Mouse (Mus musculus): ENCODE measurements at regions not wholly inside any gene's neighbourhood (a gene's known extent, or its start where the extent isn't known, plus 50 kb on each side); places are given as distances from the start of the nearest gene placed in this dataset.

- WGBS, result 81% methylated on average over 3 of the region's 3 CpGs
- H3K36me3 ChIP-seq (ENCODE audit: control insufficient read depth, insufficient read depth), result no peaks in the 10 kb centered on the region
- no peak overlapping the region for H3K9ac ChIP-seq (replicated peaks; ENCODE audit: low read depth, low read length)
- no peaks in the 10 kb centered on the region for H3K9me3 ChIP-seq (ENCODE audit: control insufficient read depth, low read length)
- H3K4me3 ChIP-seq (replicated peaks; ENCODE audit: low read length), result no peak overlapping the region
- no peak overlapping the region for H3K4me2 ChIP-seq (ENCODE audit: low read length)
- no peaks in the 10 kb centered on the region for H3K27me3 ChIP-seq (replicated peaks; ENCODE audit: control insufficient read depth, insufficient read depth, low read length)
- ATAC-seq, result no peak
- no peak overlapping the region for H3K27ac ChIP-seq (ENCODE audit: low read length)
- no peaks in the 10 kb centered on the region for H3K4me1 ChIP-seq (replicated peaks; ENCODE audit: control insufficient read depth, insufficient read depth, low read length)
These were observed 430.1 kb downstream of the Mdfic start for GRCm38 (mm10) chr6:16150535-16150934.

GRCm38 (mm10) chr6:16151478-16151877 lies 431.0 kb downstream of the Mdfic start:
- Histone ChIP-seq H3K36me3 (ENCODE audit: control insufficient read depth, insufficient read depth) (no peaks in the 10 kb centered on the region), H3K27ac (ENCODE audit: low read length) (no peak overlapping the region), H3K4me1 (replicated peaks; ENCODE audit: control insufficient read depth, insufficient read depth, low read length) (no peaks in the 10 kb centered on the region), H3K4me3 (replicated peaks; ENCODE audit: low read length) (no peak overlapping the region), H3K27me3 (replicated peaks; ENCODE audit: control insufficient read depth, insufficient read depth, low read length) (no peaks in the 10 kb centered on the region), H3K9me3 (ENCODE audit: control insufficient read depth, low read length) (no peaks in the 10 kb centered on the region), H3K4me2 (ENCODE audit: low read length) (no peak overlapping the region), H3K9ac (replicated peaks; ENCODE audit: low read depth, low read length) (no peak overlapping the region)
- no peak for ATAC-seq

GRCm38 (mm10) chr6:16152691-16153090 lies 432.2 kb downstream of the Mdfic start:
- H3K4me1 ChIP-seq (replicated peaks; ENCODE audit: control insufficient read depth, insufficient read depth, low read length), result no peaks in the 10 kb centered on the region
- H3K36me3 ChIP-seq (ENCODE audit: control insufficient read depth, insufficient read depth), result no peaks in the 10 kb centered on the region
- no peak overlapping the region for H3K4me3 ChIP-seq (replicated peaks; ENCODE audit: low read length)
- no peak overlapping the region for H3K4me2 ChIP-seq (ENCODE audit: low read length)
- no peaks in the 10 kb centered on the region for H3K27me3 ChIP-seq (replicated peaks; ENCODE audit: control insufficient read depth, insufficient read depth, low read length)
- no peaks in the 10 kb centered on the region for H3K9me3 ChIP-seq (ENCODE audit: control insufficient read depth, low read length)
- 72% methylated on average over 6 of the region's 6 CpGs for WGBS
- ATAC-seq, result no peak
- H3K27ac ChIP-seq (ENCODE audit: low read length), result no peak overlapping the region
- H3K9ac ChIP-seq (replicated peaks; ENCODE audit: low read depth, low read length), result no peak overlapping the region

- Histone ChIP-seq H3K9me3 (ENCODE audit: control insufficient read depth, low read length) (no peaks in the 10 kb centered on the region), H3K4me1 (replicated peaks; ENCODE audit: control insufficient read depth, insufficient read depth, low read length) (no peaks in the 10 kb centered on the region), H3K4me2 (ENCODE audit: low read length) (no peak overlapping the region), H3K4me3 (replicated peaks; ENCODE audit: low read length) (no peak overlapping the region), H3K36me3 (ENCODE audit: control insufficient read depth, insufficient read depth) (no peaks in the 10 kb centered on the region), H3K27me3 (replicated peaks; ENCODE audit: control insufficient read depth, insufficient read depth, low read length) (no peaks in the 10 kb centered on the region), H3K27ac (ENCODE audit: low read length) (no peak overlapping the region), H3K9ac (replicated peaks; ENCODE audit: low read depth, low read length) (no peak overlapping the region)
- ATAC-seq, result no peak
- 88% methylated on average over 2 of the region's 2 CpGs for WGBS
These were observed 444.6 kb downstream of the Mdfic start for GRCm38 (mm10) chr6:16165012-16165411.

GRCm38 (mm10) chr6:16171871-16172270 lies 451.4 kb downstream of the Mdfic start:
- no peak overlapping the region for H3K27ac ChIP-seq (ENCODE audit: low read length)
- H3K27me3 ChIP-seq (replicated peaks; ENCODE audit: control insufficient read depth, insufficient read depth, low read length), result no peaks in the 10 kb centered on the region
- H3K9me3 ChIP-seq (ENCODE audit: control insufficient read depth, low read length), result no peaks in the 10 kb centered on the region
- 95% methylated on average over 3 of the region's 3 CpGs for WGBS
- H3K4me2 ChIP-seq (ENCODE audit: low read length), result no peak overlapping the region
- no peaks in the 10 kb centered on the region for H3K36me3 ChIP-seq (ENCODE audit: control insufficient read depth, insufficient read depth)
- no peak overlapping the region for H3K9ac ChIP-seq (replicated peaks; ENCODE audit: low read depth, low read length)
- H3K4me3 ChIP-seq (replicated peaks; ENCODE audit: low read length), result no peak overlapping the region
- ATAC-seq, result no peak
- no peaks in the 10 kb centered on the region for H3K4me1 ChIP-seq (replicated peaks; ENCODE audit: control insufficient read depth, insufficient read depth, low read length)

- H3K36me3 ChIP-seq (ENCODE audit: control insufficient read depth, insufficient read depth), result no peaks in the 10 kb centered on the region
- H3K4me2 ChIP-seq (ENCODE audit: low read length), result no peak overlapping the region
- ATAC-seq, result no peak
- H3K27me3 ChIP-seq (replicated peaks; ENCODE audit: control insufficient read depth, insufficient read depth, low read length), result no peaks in the 10 kb centered on the region
- H3K9ac ChIP-seq (replicated peaks; ENCODE audit: low read depth, low read length), result no peak overlapping the region
- no peak overlapping the region for H3K27ac ChIP-seq (ENCODE audit: low read length)
- no peak overlapping the region for H3K4me3 ChIP-seq (replicated peaks; ENCODE audit: low read length)
- 75% methylated on average over 5 of the region's 5 CpGs for WGBS
- no peaks in the 10 kb centered on the region for H3K4me1 ChIP-seq (replicated peaks; ENCODE audit: control insufficient read depth, insufficient read depth, low read length)
- H3K9me3 ChIP-seq (ENCODE audit: control insufficient read depth, low read length), result no peaks in the 10 kb centered on the region
These were observed 456.9 kb downstream of the Mdfic start for GRCm38 (mm10) chr6:16177313-16177712.

- Histone ChIP-seq H3K9ac (replicated peaks; ENCODE audit: low read depth, low read length) (no peak overlapping the region), H3K4me1 (replicated peaks; ENCODE audit: control insufficient read depth, insufficient read depth, low read length) (no peaks in the 10 kb centered on the region), H3K4me2 (ENCODE audit: low read length) (no peak overlapping the region), H3K27me3 (replicated peaks; ENCODE audit: control insufficient read depth, insufficient read depth, low read length) (no peaks in the 10 kb centered on the region), H3K36me3 (ENCODE audit: control insufficient read depth, insufficient read depth) (no peaks in the 10 kb centered on the region), H3K4me3 (replicated peaks; ENCODE audit: low read length) (no peak overlapping the region), H3K9me3 (ENCODE audit: control insufficient read depth, low read length) (no peaks in the 10 kb centered on the region), H3K27ac (ENCODE audit: low read length) (no peak overlapping the region)
- no peak for ATAC-seq
- 37% methylated on average over 4 of the region's 4 CpGs for WGBS
These were observed 467.6 kb downstream of the Mdfic start for GRCm38 (mm10) chr6:16187983-16188550.

- H3K27ac ChIP-seq (ENCODE audit: low read length), result no peak overlapping the region
- H3K9ac ChIP-seq (replicated peaks; ENCODE audit: low read depth, low read length), result no peak overlapping the region
- no peaks in the 10 kb centered on the region for H3K9me3 ChIP-seq (ENCODE audit: control insufficient read depth, low read length)
- peaks cover 12% of the 10 kb centered on the region; the same call in 1 of the 2 replicates for H3K27me3 ChIP-seq (replicated peaks; ENCODE audit: control insufficient read depth, insufficient read depth, low read length)
- H3K4me2 ChIP-seq (ENCODE audit: low read length), result no peak overlapping the region
- peaks cover 2% of the 10 kb centered on the region; the same call in 1 of the 2 replicates for H3K4me1 ChIP-seq (replicated peaks; ENCODE audit: control insufficient read depth, insufficient read depth, low read length)
- no peak overlapping the region for H3K4me3 ChIP-seq (replicated peaks; ENCODE audit: low read length)
- no peaks in the 10 kb centered on the region for H3K36me3 ChIP-seq (ENCODE audit: control insufficient read depth, insufficient read depth)
- WGBS, result 5% methylated on average over 5 of the region's 5 CpGs
- ATAC-seq, result peak; percentile 77
These were observed 492.5 kb downstream of the Mdfic start for GRCm38 (mm10) chr6:16212975-16213374.

- ATAC-seq, result no peak
- Histone ChIP-seq H3K36me3 (ENCODE audit: control insufficient read depth, insufficient read depth) (no peaks in the 10 kb centered on the region), H3K27ac (ENCODE audit: low read length) (no peak overlapping the region), H3K9ac (replicated peaks; ENCODE audit: low read depth, low read length) (no peak overlapping the region), H3K4me1 (replicated peaks; ENCODE audit: control insufficient read depth, insufficient read depth, low read length) (peaks cover 2% of the 10 kb centered on the region; the same call in 1 of the 2 replicates), H3K27me3 (replicated peaks; ENCODE audit: control insufficient read depth, insufficient read depth, low read length) (peaks cover 12% of the 10 kb centered on the region; the same call in 1 of the 2 replicates), H3K4me2 (ENCODE audit: low read length) (no peak overlapping the region), H3K9me3 (ENCODE audit: control insufficient read depth, low read length) (no peaks in the 10 kb centered on the region), H3K4me3 (replicated peaks; ENCODE audit: low read length) (no peak overlapping the region)
- 47% methylated on average over 4 of the region's 4 CpGs for WGBS
These were observed 493.2 kb downstream of the Mdfic start for GRCm38 (mm10) chr6:16213635-16214034.

All from forebrain, embryonic 16.5 days (tissue).